Mouse (Mus musculus): Measurements from ENCODE around the gene Bad.
A peak's percentile ranks its signal among the peaks of the same experiment; 100 is the strongest.

DNA sequence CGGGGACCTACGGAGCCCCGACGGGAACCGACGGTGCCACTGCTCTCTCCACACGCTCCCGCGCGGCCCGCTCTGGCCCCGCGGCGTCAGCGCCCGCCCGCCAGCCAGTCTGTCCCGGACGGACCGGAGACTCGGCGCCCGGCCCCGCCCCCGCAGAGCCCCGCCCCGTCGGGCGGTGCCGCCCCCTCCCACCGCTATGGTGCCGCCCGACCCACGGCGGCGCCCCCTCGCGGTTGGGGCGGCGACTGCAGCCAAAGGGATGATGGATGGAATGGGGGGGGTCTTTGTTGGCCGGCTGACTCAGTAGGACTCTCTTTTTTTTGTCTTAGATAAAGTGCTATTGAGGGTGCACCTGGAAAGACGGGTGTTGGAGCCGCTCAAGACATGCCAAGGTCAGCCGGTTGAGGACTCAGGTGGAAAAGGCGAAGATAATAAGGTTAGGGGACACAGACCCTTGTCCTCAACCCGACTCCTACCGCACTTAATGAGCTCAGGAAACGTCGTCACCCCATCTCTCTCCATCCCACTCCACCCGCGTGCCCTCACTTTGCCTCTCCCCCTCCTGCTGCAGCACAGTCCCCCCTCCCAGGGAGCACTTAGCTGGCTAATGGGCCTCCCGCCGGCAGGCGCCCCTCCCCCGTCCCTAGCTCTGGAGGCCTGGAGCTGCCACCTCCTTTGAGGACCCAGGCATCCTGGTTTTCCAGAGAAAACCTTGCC is 28.2 kb downstream of the Bad start:
- no peak for TF ChIP-seq POLR2A (IDR thresholded peaks at IDR 0.05; ENCODE audit: insufficient read depth, low read depth, low read length)
- TF ChIP-seq CTCF (IDR thresholded peaks at IDR 0.05; ENCODE audit: insufficient read depth, low read depth, low read length): peak; percentile 58
